Mouse (Mus musculus) cerebellum, adult 11 months (tissue): Measurements from ENCODE around the gene Hipk2.
A peak's percentile ranks its signal among the peaks of the same experiment; 100 is the strongest.

Experiments used
- DNase-seq: peaks from one replicate; pipeline ENCODE4 v3.0.0; 2022

The Hipk2 gene

DNA sequence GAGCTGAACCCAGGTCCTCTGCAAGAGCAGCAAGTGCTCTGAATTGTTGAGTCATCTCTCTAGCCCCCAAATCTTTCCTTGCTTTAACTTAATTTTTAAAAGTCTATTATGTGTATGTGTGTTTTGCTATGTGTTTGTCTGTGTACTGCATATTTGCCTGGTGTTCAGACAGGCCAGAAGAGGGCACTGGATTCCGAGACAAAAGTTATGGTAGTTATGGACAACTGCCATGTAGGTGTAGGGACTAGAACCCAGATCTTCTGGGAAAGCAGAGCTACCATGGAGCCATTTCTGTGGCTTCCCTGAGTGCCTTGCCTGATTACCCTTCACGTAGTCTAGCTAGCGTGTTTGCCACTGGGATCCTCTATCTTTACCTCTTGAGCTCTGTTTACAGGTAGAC is 134.9 kb downstream of the Hipk2 start:
- no peak for DNase-seq

DNA sequence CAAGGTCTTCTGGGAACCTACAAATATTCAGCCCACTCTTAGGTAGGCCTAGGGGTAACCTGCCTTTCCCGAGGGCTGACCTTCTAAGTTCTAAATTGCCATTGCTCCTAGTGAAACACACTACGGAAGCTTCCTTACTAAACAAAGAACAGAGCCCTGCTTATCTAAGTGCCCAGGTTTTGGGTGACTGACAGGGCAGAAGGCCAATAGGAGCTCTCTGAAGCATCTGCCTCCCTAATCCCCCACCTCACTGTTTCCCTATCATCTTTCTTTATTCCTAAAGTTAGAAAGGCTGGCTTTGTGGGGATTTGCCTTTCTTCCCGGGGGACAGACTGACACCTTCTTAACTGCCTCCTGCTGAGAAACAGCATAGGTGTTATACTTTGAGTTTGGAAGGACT is 136.7 kb downstream of the Hipk2 start:
- no peak for DNase-seq

GRCm38 (mm10) chr6:38737763-38738162 is 138.2 kb downstream of the Hipk2 start:
- DNase-seq, result no peak

DNA sequence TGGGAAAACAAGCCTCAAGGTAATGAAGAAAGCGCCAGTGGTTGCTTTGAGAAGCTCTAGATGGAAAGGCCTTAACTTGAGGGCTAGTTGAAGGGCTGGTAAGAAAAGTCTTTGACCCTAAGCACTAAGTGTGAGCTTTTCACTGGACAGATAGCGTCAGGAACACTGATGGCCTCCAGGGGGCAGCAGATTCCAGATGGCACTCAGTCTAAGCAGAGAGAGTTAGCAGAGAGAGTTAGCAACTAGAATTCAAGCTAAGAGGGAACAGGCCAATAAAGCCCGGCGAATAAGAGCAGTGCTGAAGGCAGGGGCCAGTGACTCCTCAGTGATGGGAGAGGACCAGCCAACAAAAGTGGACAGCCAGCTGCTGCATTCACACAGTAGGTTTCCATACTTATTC is 139.7 kb downstream of the Hipk2 start:
- DNase-seq, result peak; percentile 66

DNA sequence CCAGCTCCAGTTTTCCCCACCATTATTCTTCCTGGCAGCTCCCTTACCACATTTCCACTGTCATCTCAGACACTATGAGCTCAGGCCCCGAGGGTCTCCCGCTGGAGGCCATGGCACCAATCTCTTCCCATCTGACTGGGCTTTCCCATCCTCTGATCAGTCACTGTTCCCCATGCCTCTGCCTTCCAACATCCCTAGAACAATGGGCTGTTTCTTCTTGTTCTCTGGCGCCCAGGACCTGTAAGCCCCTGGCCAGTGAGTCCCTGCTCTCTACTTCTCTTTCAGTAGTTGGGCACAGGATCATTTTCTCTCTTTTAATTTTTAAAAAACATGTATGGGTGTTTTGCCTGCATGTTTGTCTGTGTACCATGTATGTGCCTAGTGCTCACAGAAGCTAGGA is 143.3 kb downstream of the Hipk2 start:
- DNase-seq, result no peak

DNA sequence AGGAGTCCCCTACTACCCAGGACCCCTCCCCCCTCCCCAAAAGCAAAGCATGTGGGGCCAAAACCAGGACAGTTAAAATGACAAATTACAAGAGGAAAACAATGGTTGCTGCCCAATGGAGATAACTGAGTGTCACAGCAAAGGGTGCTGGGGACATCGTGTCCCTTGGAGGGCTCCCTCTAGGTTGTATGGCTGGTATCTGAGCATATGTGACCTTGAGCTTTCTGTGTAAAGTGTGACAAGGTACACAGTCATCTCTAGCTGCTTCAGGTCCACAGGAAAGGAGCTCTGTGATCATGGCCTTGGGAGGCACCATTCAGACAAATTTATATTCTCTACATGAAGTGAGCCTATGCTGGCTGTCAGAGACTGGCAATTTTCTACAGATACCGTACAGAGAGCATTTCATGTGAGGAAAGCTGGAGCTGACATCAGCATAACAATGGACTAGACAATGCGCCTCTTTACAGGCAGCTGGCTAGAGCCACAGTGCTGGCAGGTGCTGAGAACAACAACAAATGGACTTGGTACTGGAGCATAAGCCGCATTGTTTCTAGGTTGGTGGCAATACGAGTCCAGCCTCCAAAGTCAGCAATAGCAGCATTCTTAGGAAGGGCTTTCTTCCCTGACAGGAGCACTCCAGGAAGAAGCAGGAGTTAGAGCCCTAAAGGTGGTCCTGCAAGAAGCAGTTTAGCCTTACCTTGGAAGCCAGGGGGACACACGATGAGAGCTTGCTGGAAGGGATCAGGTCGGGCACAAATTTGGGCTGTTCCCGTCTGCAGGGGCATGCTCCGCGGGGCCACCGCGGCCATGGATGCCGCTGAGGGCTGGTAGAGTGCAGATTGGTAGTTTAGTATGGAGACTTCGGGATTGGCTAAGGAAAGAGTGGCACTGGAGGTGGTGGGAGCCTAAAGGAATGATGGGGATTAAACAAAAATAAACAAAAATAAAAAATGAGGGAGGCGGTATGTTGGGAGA is 145.5 kb downstream of the Hipk2 start:
- DNase-seq, result no peak

DNA sequence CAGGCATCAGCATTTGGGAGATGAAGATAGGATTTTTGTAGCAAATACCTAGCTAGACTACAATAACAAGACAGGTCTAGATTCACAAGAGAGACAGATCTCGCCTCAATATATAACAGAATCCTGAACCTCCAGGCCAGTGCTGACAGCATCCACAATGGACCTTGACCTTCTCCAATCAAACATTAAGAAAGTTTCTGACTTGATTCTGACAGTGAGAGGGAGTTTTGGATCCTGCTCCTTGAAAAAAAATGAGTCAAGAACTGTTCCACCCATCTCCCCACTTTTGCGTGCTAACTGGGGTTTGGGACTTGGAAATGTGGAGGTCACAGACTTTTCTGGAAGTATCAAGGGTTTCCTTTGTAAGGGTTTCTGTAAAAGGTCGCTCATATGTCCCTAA is 150.4 kb downstream of the Hipk2 start:
- no peak for DNase-seq

- DNase-seq, result no peak
Observed at GRCm38 (mm10) chr6:38721361-38721760, 154.6 kb downstream of the Hipk2 start.

GRCm38 (mm10) chr6:38719229-38719628 is 156.7 kb downstream of the Hipk2 start:
- no peak for DNase-seq

- no peak for DNase-seq
Observed at GRCm38 (mm10) chr6:38718625-38719024, 157.3 kb downstream of the Hipk2 start.

- DNase-seq, result no peak
Observed at GRCm38 (mm10) chr6:38715881-38716280, 160.1 kb downstream of the Hipk2 start.

DNA sequence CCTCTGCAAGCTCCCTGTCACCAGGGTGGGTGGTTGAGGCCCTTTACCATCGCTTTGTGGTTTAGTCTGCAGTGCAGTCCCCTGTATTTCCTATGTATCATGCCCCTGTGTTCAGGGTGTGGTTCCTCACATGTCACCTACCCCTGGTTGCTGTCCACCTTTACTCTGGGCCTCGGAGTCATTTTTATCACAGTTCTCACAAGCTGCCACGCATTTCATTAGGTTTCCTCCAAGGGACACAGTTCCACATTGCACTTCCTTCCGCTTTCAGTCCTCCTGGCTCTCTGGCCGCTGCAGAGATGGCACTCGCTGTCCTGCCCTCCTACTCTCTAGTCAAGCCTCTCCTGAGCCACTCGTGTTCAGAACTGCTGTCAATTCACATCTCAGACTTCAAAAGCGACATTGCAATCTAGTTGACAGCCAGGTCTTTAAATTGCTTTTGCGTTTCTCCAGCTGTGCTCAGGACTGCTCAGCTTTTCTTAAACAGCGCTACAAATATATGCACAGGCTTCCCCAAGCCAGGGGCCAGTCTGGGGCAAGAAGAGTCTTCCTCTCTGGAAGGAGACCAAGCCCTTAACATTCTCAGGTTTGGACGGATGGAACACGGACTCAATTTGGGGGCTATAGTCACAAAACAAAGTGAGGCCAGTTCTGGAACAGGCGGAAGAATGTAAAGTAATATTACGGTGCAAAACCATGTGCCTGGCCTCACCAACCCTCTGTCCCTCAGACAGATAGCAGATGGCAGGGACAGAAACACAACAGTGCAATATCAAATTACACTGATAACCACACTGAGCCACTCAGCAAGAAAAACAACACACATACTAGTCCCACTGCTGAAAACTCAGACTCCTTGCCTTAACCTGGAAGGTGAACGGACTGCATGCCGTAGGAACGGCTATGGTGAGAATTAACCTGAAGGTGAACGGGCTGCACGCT is 161.7 kb downstream of the Hipk2 start:
- no peak for DNase-seq

DNA sequence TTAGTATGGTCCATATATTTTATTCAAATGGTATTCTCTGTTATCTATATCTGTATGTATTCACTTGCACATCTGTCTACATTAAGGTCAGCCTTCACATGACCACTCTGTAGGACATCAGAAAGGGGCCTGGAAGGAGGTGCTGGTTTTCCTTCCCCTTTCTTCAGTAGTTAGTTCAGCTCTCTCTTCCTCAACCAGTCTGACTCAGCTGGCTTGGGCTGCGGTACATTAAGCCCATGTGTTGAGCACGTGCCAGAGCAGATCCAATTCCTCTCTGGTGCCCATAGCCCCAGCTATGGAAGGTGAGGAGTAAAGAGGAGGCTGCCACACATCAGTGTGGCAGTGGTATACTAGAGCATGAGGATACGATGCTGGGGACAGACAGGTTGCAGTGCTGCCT is 165.5 kb downstream of the Hipk2 start:
- DNase-seq, result no peak

DNA sequence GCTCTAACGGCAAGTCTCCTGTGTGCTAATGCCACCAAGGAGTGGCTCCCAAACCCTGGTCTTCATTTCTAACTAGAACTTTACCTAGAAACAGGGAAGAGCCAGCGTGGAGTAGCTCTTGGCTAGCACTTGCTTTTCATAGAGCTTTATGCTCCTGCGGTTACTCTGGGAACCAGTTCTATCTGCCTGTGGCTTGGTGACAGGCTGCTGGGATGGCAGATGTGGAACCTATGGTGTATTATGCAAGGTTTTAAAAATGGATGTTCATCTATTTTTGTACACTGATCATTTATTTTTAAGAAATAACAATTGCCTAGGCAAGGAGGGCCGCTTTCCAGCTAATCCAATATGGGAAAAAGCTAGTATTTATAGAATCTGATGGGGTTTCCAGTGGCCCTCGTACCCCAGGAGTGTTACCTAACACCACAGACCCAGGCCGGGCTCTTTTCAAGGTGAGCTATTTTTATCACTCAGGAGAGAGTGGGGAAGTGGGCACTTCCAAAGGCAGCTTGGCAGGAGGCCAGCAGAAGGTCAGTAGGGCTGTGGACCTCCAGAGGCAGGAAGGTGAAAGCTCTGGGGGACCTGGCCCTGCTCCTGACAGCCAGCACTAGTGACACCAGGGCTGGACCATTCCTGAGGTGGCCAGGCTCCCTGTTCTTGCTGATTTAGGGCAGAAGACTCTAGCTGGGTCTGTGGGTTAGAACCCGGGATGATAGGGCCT is 171.5 kb downstream of the Hipk2 start:
- no peak for DNase-seq

- DNase-seq, result no peak
Observed at GRCm38 (mm10) chr6:38703526-38703925, 172.4 kb downstream of the Hipk2 start.

DNA sequence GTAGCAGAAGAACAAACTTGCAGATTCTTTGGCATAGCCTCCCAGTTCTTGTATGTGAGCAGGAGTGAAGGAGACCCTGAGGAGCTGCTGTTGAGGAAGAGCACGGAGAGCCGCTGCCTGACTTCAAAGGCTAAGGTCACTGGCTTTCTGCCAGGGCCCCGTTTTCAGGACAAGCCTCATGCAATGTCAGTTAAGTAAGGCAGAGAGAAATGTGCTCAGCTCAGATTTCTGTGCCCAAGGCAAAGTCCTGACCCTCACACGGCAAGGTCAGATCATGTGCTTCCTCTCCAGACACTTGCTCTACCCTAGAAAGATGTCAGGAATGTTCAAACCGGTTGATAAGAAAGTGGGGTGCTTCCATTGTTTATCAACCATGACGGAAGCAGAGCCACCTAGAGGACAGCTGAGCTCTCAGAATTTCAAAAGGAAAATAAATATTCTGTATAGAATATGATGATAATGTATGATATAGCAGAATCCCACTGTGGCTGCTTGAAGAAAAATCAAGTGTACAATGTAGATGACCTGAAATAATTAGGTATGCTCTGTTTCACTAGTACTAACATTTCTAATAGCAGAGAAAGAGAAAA is 173.1 kb downstream of the Hipk2 start:
- DNase-seq, result no peak

GRCm38 (mm10) chr6:38701421-38701820 is 174.5 kb downstream of the Hipk2 start:
- DNase-seq, result no peak

DNA sequence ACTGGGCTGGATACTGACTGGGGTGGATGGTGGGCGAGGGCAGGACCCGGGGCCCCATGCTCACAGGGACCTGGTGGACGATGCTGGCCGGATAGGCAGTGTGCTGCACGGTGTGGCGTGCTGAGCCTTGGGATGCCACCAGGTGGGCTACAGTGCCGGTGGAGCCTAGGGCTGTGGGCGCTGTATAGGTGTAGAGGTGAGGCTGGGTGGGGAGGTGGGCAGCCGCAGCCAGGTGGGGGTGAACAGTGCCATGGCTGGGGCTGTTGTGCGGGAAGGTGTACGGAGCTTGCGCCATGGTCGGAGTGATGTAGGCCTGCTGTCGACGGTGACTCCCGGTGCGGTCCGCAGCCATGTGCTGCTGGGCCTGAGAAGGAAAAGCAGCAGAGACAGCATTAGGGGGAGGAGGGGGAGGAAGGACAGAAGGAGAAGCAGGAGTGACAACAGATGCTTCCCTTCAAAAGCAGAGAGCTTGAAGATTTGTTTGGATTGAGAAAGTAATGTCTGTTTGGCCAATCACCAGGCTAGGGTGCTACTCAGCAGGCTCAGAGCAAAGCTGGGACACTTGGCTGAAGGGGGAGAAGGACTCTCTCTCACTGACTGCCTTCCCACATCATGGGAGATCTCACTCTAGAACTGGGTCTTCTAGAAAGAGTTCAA is 177.6 kb downstream of the Hipk2 start:
- DNase-seq, result no peak

- DNase-seq, result no peak
Observed at GRCm38 (mm10) chr6:38696570-38696969, 179.4 kb downstream of the Hipk2 start.

- DNase-seq, result peak; percentile 68
Observed at GRCm38 (mm10) chr6:38695380-38696054, 180.4 kb downstream of the Hipk2 start.

DNA sequence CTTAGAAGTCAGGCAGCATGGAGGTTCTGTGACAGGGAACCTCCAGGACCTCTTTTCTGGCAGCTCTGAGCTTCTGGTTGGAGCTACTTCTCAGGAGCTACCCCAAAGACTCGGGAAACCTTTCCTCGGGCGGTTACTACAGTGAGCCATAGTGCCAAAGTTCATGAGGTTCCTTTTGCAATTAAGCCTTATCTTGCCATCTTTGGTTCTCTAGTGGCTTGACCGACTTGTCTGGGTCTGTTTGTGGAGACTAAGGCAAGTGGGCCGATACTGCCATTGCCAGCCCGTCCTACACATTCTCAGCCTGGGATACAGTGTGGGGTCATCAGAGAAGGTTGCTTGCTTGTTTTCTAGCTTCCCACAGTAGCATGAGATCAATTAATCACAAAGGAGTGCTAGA is 183.4 kb downstream of the Hipk2 start:
- DNase-seq, result no peak
